Mouse (Mus musculus) CH12.LX (cell line): ENCODE measurements around the gene Cenpn. TPM values are rescaled to one million over a fixed set of nuclear protein-coding genes. Genes with fewer than 3 reads are reported as not detected.

Source experiments
- DNase-seq: peaks from one replicate; pipeline ENCODE4 v3.0.0-alpha.2; 2013; ENCODE audit errors: extremely low read depth
- H3K27ac ChIP-seq: 2 replicates; pipeline ENCODE4 v1.5.1; 2012; ENCODE audit warnings: low read depth, mild to moderate bottlenecking, control low read depth, moderate library complexity; ENCODE audit not compliant: insufficient read depth
- H3K27me3 ChIP-seq: replicated peaks from 2 replicates; pipeline ENCODE3; 2012; ENCODE audit warnings: inconsistent platforms
- H3K36me3 ChIP-seq, 2 experiments: replicated peaks in 1 of 2; 2 replicates each; pipeline versions ENCODE3 to v1.6.1; 2012; ENCODE audit warnings: inconsistent platforms in 1 of 2, low read length in 1 of 2, mild to moderate bottlenecking in 1 of 2, mixed read lengths in 1 of 2, moderate library complexity in 1 of 2; ENCODE audit not compliant: control insufficient read depth in 1 of 2, insufficient read depth in 1 of 2
- H3K4me1 ChIP-seq, 2 experiments: 2 replicates each; pipeline ENCODE4 v1.6.1; 2012; ENCODE audit warnings: inconsistent platforms in 1 of 2, moderate library complexity in 1 of 2; ENCODE audit not compliant: insufficient read depth in 2 of 2, control insufficient read depth in 1 of 2
- H3K4me2 ChIP-seq: 2 replicates; pipeline ENCODE4 v1.6.1; 2012; ENCODE audit warnings: low read depth, mild to moderate bottlenecking, control low read depth; ENCODE audit not compliant: poor library complexity, insufficient read depth, severe bottlenecking
- H3K4me3 ChIP-seq, 3 experiments: fragments of 150-350 bp in 1 of 3; sonication (generic) in 1 of 3; replicated peaks in 1 of 3; 2 replicates each; pipeline versions ENCODE3 to v1.5.1; 2011 to 2012; ENCODE audit warnings: low read depth in 2 of 3, low read length in 2 of 3, mild to moderate bottlenecking in 2 of 3, moderate library complexity in 2 of 3, control low read depth in 1 of 3, improper control_type of control experiment in 1 of 3, inconsistent platforms in 1 of 3, mixed read lengths in 1 of 3; ENCODE audit not compliant: poor library complexity in 1 of 3
- H3K79me2 ChIP-seq: replicated peaks from 2 replicates; pipeline ENCODE4 v1.6.1; 2012; ENCODE audit warnings: mild to moderate bottlenecking, moderate library complexity; ENCODE audit not compliant: control insufficient read depth, poor library complexity, insufficient read depth, severe bottlenecking; ENCODE audit errors: extremely low read depth
- H3K9ac ChIP-seq: 2 replicates; pipeline ENCODE4 v1.6.1; 2012; ENCODE audit warnings: low read depth, mild to moderate bottlenecking, control low read depth, moderate library complexity; ENCODE audit not compliant: insufficient read depth
- H3K9me3 ChIP-seq: replicated peaks from 2 replicates; pipeline ENCODE3; 2012; ENCODE audit warnings: low read length, inconsistent platforms, mixed read lengths
- BHLHE40 ChIP-seq: IDR thresholded peaks from 2 replicates; pipeline ENCODE4 v1.6.1; 2011; ENCODE audit warnings: mild to moderate bottlenecking, low read depth, low read length, improper control_type of control experiment
- CTCF ChIP-seq, 2 experiments: IDR thresholded peaks in 1 of 2; conservative IDR thresholded peaks in 1 of 2; 2 replicates each; pipeline ENCODE4 v1.5.1; 2011 to 2012; ENCODE audit warnings: low read depth in 2 of 2, low read length in 2 of 2, improper control_type of control experiment in 1 of 2, inconsistent platforms in 1 of 2, mild to moderate bottlenecking in 1 of 2, moderate library complexity in 1 of 2
- E2F4 ChIP-seq: IDR thresholded peaks from 2 replicates; pipeline ENCODE4 v1.6.1; 2011; ENCODE audit warnings: low read depth, low read length, improper control_type of control experiment; ENCODE audit not compliant: insufficient replicate concordance
- ELF1 ChIP-seq: IDR thresholded peaks from 2 replicates; pipeline ENCODE4 v1.6.1; 2014; ENCODE audit warnings: low read depth, mild to moderate bottlenecking, inconsistent platforms, low read length, improper control_type of control experiment
- IRF4 ChIP-seq: IDR thresholded peaks from 2 replicates; pipeline ENCODE4 v1.6.1; 2014; ENCODE audit warnings: low read depth, mild to moderate bottlenecking, inconsistent platforms, low read length, improper control_type of control experiment
- JUN ChIP-seq: IDR thresholded peaks from 2 replicates; pipeline ENCODE4 v1.6.1; 2011; ENCODE audit warnings: low read depth, mild to moderate bottlenecking, low read length, improper control_type of control experiment, moderate library complexity; ENCODE audit not compliant: insufficient read depth
- MAFK ChIP-seq: IDR thresholded peaks from 2 replicates; pipeline ENCODE4 v1.6.1; 2011; ENCODE audit warnings: low read length, improper control_type of control experiment; ENCODE audit not compliant: insufficient replicate concordance
- MAX ChIP-seq: IDR thresholded peaks from 2 replicates; pipeline ENCODE4 v1.6.1; 2011; ENCODE audit warnings: low read length, improper control_type of control experiment
- MEF2A ChIP-seq: IDR thresholded peaks from 2 replicates; pipeline ENCODE4 v1.6.1; 2014; ENCODE audit warnings: low read depth, mild to moderate bottlenecking, inconsistent platforms, low read length, improper control_type of control experiment, borderline replicate concordance
- NELFE ChIP-seq: IDR thresholded peaks from 2 replicates; pipeline ENCODE4 v1.6.1; 2011; ENCODE audit warnings: low read depth, low read length, improper control_type of control experiment
- PAX5 ChIP-seq: IDR thresholded peaks from 2 replicates; pipeline ENCODE4 v1.6.1; 2012; ENCODE audit warnings: low read length, inconsistent platforms, mixed read lengths
- POLR2AphosphoS2 ChIP-seq: IDR thresholded peaks from 2 replicates; pipeline ENCODE4 v1.6.1; 2011; ENCODE audit warnings: low read depth, low read length, improper control_type of control experiment
- RCOR1 ChIP-seq: conservative IDR thresholded peaks from 2 replicates; pipeline ENCODE4 v1.6.1; 2012; ENCODE audit warnings: low read depth, mild to moderate bottlenecking, inconsistent platforms, low read length, improper control_type of control experiment
- SMC3 ChIP-seq: IDR thresholded peaks from 2 replicates; pipeline ENCODE4 v1.6.1; 2011; ENCODE audit warnings: low read depth, low read length, improper control_type of control experiment
- TBP ChIP-seq: conservative IDR thresholded peaks from 2 replicates; pipeline ENCODE4 v1.6.1; 2011; ENCODE audit warnings: low read depth, low read length, improper control_type of control experiment
- USF1 ChIP-seq: IDR thresholded peaks from 2 replicates; pipeline ENCODE4 v1.6.1; 2014; ENCODE audit warnings: low read depth, mild to moderate bottlenecking, inconsistent platforms, low read length, improper control_type of control experiment
- ZC3H11A ChIP-seq: IDR thresholded peaks from 2 replicates; pipeline ENCODE4 v1.6.1; 2012; ENCODE audit warnings: low read depth, mild to moderate bottlenecking, inconsistent platforms, low read length, improper control_type of control experiment
- ZKSCAN1 ChIP-seq: IDR thresholded peaks from 2 replicates; pipeline ENCODE4 v1.6.1; 2012; ENCODE audit warnings: low read depth, inconsistent platforms, low read length, improper control_type of control experiment, borderline replicate concordance
- ZMIZ1 ChIP-seq: IDR thresholded peaks from 2 replicates; pipeline ENCODE4 v1.6.1; 2012; ENCODE audit warnings: low read depth, mild to moderate bottlenecking, inconsistent platforms, low read length, improper control_type of control experiment
- dilution Hi-C: fragments of 300-500 bp; cut with MboI; formaldehyde crosslinking; loops from 2 replicates; pipeline ENCODE4 v1.14.3; 2020; ENCODE audit warnings: low sequenced_read_pairs; ENCODE audit not compliant: extremely low pct_unique_long_range_greater_than_20kb, extremely low pct_ligation_motif_present
- in situ Hi-C: fragments of 300-500 bp; cut with MboI; formaldehyde crosslinking; loops from 3 replicates; pipeline ENCODE4 v1.14.3; 2019; ENCODE audit warnings: low sequenced_read_pairs, low pct_ligation_motif_present, low pct_unique_long_range_greater_than_20kb, mixed read lengths
- polyA plus RNA-seq: library from polyadenylated mRNA; unstranded; fragments of >175 nt; gene quantifications from 2 replicates; pipeline ENCODE4 v1.2.1, GENCODE M21; 2012; ENCODE audit warnings: low read depth; ENCODE audit not compliant: insufficient read length
- total RNA-seq, 2 experiments: library from RNA; depleted of rRNA; stranded (reverse); fragments of 300-350 nt in 1 of 2; fragments of >200 nt in 1 of 2; gene quantifications; 2 replicates each; pipeline ENCODE4 v1.2.3; 2012 to 2014

The Cenpn gene
- total and polyA plus RNA-seq, 3 experiments, result 26.3 to 52.0 (median 45.6) TPM

- DNase-seq, result no peak
- peaks cover 6 to 14% of the 10 kb centered on the region in 2 experiments for H3K4me1 ChIP-seq
- no peaks in the 10 kb centered on the region for H3K27me3 ChIP-seq
- no peak overlapping the region for H3K4me2 ChIP-seq
- no peaks in the 10 kb centered on the region for H3K9me3 ChIP-seq
- in situ Hi-C loops, result no loop called here
- H3K27ac ChIP-seq, result no peak overlapping the region
- TF ChIP-seq E2F4 (no peak), RCOR1 (no peak), BHLHE40 (no peak), MEF2A (no peak), POLR2AphosphoS2 (no peak), SMC3 (no peak)
- peaks cover 13 to 50% of the 10 kb centered on the region in 2 experiments for H3K36me3 ChIP-seq
- H3K79me2 ChIP-seq, result no peaks in the 10 kb centered on the region
- H3K4me3 ChIP-seq, result no peak overlapping the region
- dilution Hi-C loops, result no loop called here
- H3K9ac ChIP-seq, result no peak overlapping the region
These were observed 27.6 kb upstream of the Cenpn start for GRCm38 (mm10) chr8:116893938-116894337.

- DNase-seq, result no peak
- no peak overlapping the region for H3K4me3 ChIP-seq
- no peak overlapping the region for H3K9ac ChIP-seq
- in situ Hi-C loops (no loop called here), dilution Hi-C loops (no loop called here)
- H3K9me3 ChIP-seq, result no peaks in the 10 kb centered on the region
- H3K79me2 ChIP-seq, result no peaks in the 10 kb centered on the region
- no peak overlapping the region for H3K27ac ChIP-seq
- no peak overlapping the region for H3K4me2 ChIP-seq
- TF ChIP-seq SMC3 (no peak), TBP (no peak), ZMIZ1 (no peak), BHLHE40 (no peak), PAX5 (no peak), JUN (no peak), ZC3H11A (no peak), MAFK (no peak), IRF4 (no peak), CTCF (conservative IDR thresholded peaks at IDR 0.05 in 1 of 2, IDR thresholded peaks at IDR 0.05 in 1 of 2; ENCODE audit: low read depth in 2 of 2, low read length in 2 of 2) (no peak), ZKSCAN1 (no peak), ELF1 (no peak), MAX (no peak), USF1 (no peak), NELFE (no peak)
- H3K4me1 ChIP-seq, result peaks cover 6 to 14% of the 10 kb centered on the region in 2 experiments
- H3K27me3 ChIP-seq, result no peaks in the 10 kb centered on the region
- H3K36me3 ChIP-seq, result peaks cover 7 to 38% of the 10 kb centered on the region in 2 experiments
These were observed 26.0 kb upstream of the Cenpn start for GRCm38 (mm10) chr8:116895521-116895920.
